Mouse (Mus musculus) heart, adult 2 months (tissue): ENCODE measurements around the gene Lmln. TPM values are rescaled to one million over a fixed set of nuclear protein-coding genes. Genes with fewer than 3 reads are reported as not detected.
A peak's percentile ranks its signal among the peaks of the same experiment; 100 is the strongest.

Experiments
- DNase-seq, 2 experiments: peaks; one replicate each; pipeline ENCODE4 v3.0.0; 2021
- H3K27ac ChIP-seq: fragments of 200-600 bp; 2 replicates; pipeline ENCODE4 v1.8.1; 2022
- H3K27me3 ChIP-seq: fragments of 200-500 bp; 2 replicates; pipeline ENCODE4 v1.6.1; 2012; ENCODE audit warnings: mild to moderate bottlenecking, low read length, inconsistent platforms, mixed read lengths; ENCODE audit not compliant: control insufficient read depth, insufficient read depth
- H3K36me3 ChIP-seq: fragments of 200-500 bp; 2 replicates; pipeline ENCODE4 v1.6.1; 2012; ENCODE audit warnings: low read length, inconsistent platforms; ENCODE audit not compliant: control insufficient read depth, insufficient read depth
- H3K4me1 ChIP-seq: fragments of 200-500 bp; 2 replicates; pipeline ENCODE4 v1.6.1; 2011; ENCODE audit warnings: low read length; ENCODE audit not compliant: control insufficient read depth, insufficient read depth
- H3K4me3 ChIP-seq: fragments of 200-600 bp; 2 replicates; pipeline ENCODE4 v1.8.1; 2022
- H3K79me2 ChIP-seq: fragments of 200-500 bp; replicated peaks from 2 replicates; pipeline ENCODE4 v1.6.1; 2012; ENCODE audit warnings: mild to moderate bottlenecking, inconsistent platforms, low read length, moderate library complexity, mixed read lengths; ENCODE audit not compliant: control insufficient read depth, insufficient read depth
- H3K9ac ChIP-seq: fragments of 200-500 bp; 2 replicates; pipeline ENCODE4 v1.6.1; 2012; ENCODE audit warnings: low read depth, mild to moderate bottlenecking, control low read depth, inconsistent platforms, low read length, mixed read lengths
- CTCF ChIP-seq: fragments of 200-600 bp; IDR thresholded peaks from 2 replicates; pipeline ENCODE4 v1.8.1; 2022; ENCODE audit warnings: antibody characterized with exemption, mild to moderate bottlenecking, moderate library complexity
- EP300 ChIP-seq: fragments of 200-500 bp; IDR thresholded peaks from 2 replicates; pipeline ENCODE4 v1.6.1; 2011; ENCODE audit warnings: low read depth, low read length, control low read depth; ENCODE audit not compliant: insufficient read depth
- POLR2A ChIP-seq: fragments of 200-500 bp; IDR thresholded peaks from 2 replicates; pipeline ENCODE4 v1.6.1; 2011; ENCODE audit warnings: mild to moderate bottlenecking, low read depth, low read length, control low read depth; ENCODE audit not compliant: insufficient read depth
- WGBS: fragments of 180-500 bp; shearing (Covaris S2); methylation state at CpG from one replicate; pipeline ENCODE4 v1.1.7; 2018; 5-methylcytosine and 5-hydroxymethylcytosine counted together
- intact Hi-C: fragments of 180-260 bp; cut with DNase I; formaldehyde crosslinking; loops from one replicate; pipeline ENCODE4 v1.15.1; 2025
- long read RNA-seq: library from polyadenylated mRNA; stranded (forward); transcript quantifications from one replicate; pipeline ENCODE4 v2.0.0, GENCODE M21; 2021
- polyA plus RNA-seq: library from polyadenylated mRNA; depleted of rRNA; stranded (reverse); fragments of >200 nt; gene quantifications from 2 replicates; pipeline ENCODE4 v1.2.3, GENCODE M21; 2012; rRNA removed
- total RNA-seq, 2 experiments: library from RNA; stranded (reverse); gene quantifications; 2 replicates each; pipeline ENCODE4 v1.2.3; 2021

The Lmln gene
- total RNA-seq (1 to 10 TPM; 1.9 to 2.0 TPM), polyA plus RNA-seq (1.1 and 1.8 TPM in 2 replicates)
- long read RNA-seq, partial matches to known transcripts: 0 of 1 reads
- long read RNA-seq, other reads (novel, unspliced or antisense): 1 of 1 reads

DNA sequence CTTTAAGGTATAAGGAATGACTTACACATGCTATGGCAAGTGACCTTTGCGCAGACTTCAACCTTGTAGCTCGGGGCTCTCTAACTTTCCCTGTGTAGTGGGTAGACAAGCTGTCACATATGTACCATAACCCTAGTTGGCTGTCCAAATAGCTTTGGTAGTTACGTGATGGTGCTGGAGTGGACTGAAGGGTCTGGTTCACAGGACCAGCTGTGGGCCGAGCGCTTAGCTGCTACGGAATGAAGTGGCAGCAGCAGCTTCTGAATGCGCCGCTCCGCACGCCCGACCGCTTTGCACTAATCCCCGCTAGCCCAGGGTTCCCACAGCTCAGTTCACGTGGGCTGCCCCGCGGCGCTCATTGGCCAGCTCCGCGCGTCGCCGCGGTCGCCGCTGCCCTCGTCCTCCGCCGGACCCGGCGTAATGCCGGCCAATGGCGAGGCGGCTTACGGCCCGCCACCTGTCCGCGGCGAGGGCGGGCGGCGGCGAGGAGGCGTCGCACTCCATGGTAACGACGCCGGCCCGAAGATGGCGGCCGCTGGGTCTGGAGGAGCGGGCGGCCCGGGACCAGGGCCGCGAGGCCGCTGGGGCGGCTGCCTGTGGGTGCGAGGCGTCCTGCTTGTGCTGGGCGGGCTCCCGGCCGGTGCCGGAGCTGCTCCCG is at the start of gene Lmln:
Gene Lmln, plus strand, starts transcription at position 498 of the 658 bp plus-strand sequence.
- WGBS: under 1% methylated on average over 64 of the region's 64 CpGs
- Histone ChIP-seq H3K4me1 (peaks cover 2% of the 10 kb centered on the region), H3K27ac (peak within 1 kb of the TSS; percentile 71), H3K9ac (peak within 1 kb of the TSS; percentile 81), H3K27me3 (no peaks in the 10 kb centered on the region), H3K4me3 (peak within 1 kb of the TSS; percentile 81), H3K79me2 (no peaks in the 10 kb centered on the region), H3K36me3 (peaks cover 13% of the 10 kb centered on the region)
- peak; percentile 91 to 96 for DNase-seq
- intact Hi-C loops: no loop called here
- TF ChIP-seq POLR2A: peak; percentile 86
- TF ChIP-seq CTCF: no peak

DNA sequence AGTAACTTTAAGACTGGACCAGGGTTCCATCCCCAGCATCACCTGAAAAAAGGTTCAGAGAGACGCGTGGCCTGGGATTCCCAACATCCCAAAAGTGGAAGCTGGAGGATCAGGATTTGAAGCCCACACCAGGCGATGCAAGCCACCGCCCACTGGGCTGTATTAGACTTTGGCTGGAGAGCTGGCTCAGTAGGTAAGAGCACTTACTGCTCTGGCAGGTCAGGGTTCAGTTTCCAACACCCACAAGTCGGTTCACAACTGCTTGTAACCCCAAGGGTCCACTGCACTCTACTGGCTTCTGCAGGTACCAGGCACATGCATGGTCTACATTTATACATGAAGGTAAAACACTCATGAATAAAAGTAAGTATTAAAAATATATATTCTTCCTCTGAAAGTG is 48.5 kb upstream of the Lmln start:
- no peaks in the 10 kb centered on the region for H3K79me2 ChIP-seq
- intact Hi-C loops: no loop called here
- no peak overlapping the region for H3K4me3 ChIP-seq
- H3K9ac ChIP-seq: no peak overlapping the region
- TF ChIP-seq EP300: no peak
- no peak for TF ChIP-seq POLR2A
- no peak for TF ChIP-seq CTCF
- no peak overlapping the region for H3K27ac ChIP-seq
- no peaks in the 10 kb centered on the region for H3K27me3 ChIP-seq
- no peaks in the 10 kb centered on the region for H3K36me3 ChIP-seq
- no peaks in the 10 kb centered on the region for H3K4me1 ChIP-seq
- 89% methylated on average over 5 of the region's 5 CpGs for WGBS
- no peak for DNase-seq

GRCm38 (mm10) chr16:33014921-33015320 is 47.4 kb upstream of the Lmln start:
- TF ChIP-seq POLR2A (no peak), CTCF (no peak), EP300 (no peak)
- no peaks in the 10 kb centered on the region for H3K27me3 ChIP-seq
- H3K79me2 ChIP-seq: no peaks in the 10 kb centered on the region
- H3K36me3 ChIP-seq: no peaks in the 10 kb centered on the region
- no peak overlapping the region for H3K4me3 ChIP-seq
- no peak overlapping the region for H3K9ac ChIP-seq
- no peaks in the 10 kb centered on the region for H3K4me1 ChIP-seq
- H3K27ac ChIP-seq: no peak overlapping the region
- no peak for DNase-seq
- WGBS: 70% methylated on average over 1 of the region's 1 CpGs
- intact Hi-C loops: no loop called here

DNA sequence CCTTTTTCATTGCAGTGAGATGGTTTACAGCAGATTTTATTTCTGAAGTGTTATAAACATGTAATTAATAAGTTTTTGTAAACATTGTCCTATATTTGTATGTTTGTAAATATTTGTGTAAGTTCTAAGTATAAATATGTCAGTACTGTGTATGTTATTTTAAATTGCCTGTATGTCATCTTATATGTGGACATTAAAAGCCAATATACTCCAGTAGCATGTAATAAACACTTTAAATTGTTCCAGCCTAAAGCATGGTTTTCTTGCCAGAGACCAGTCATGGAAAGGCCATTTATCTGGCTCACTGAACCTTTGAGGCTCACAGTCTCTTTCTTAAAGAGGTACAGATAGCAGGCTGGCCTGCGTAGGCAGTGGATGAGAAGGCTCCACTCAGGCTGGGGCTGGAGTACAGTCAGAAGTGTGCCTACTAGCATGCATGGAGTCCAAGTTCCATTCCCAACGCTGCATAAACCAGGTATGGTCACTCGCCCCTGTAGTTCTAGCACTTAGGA is 46.9 kb upstream of the Lmln start:
- H3K27me3 ChIP-seq: no peaks in the 10 kb centered on the region
- TF ChIP-seq EP300 (no peak), CTCF (no peak), POLR2A (no peak)
- no peaks in the 10 kb centered on the region for H3K36me3 ChIP-seq
- intact Hi-C loops: no loop called here
- no peak overlapping the region for H3K4me3 ChIP-seq
- H3K9ac ChIP-seq: no peak overlapping the region
- WGBS: 91% methylated on average over 3 of the region's 3 CpGs
- DNase-seq: no peak
- no peaks in the 10 kb centered on the region for H3K4me1 ChIP-seq
- no peaks in the 10 kb centered on the region for H3K79me2 ChIP-seq
- H3K27ac ChIP-seq: no peak overlapping the region

GRCm38 (mm10) chr16:33015986-33016385 is 46.3 kb upstream of the Lmln start:
- intact Hi-C loops: no loop called here
- Histone ChIP-seq H3K27ac (no peak overlapping the region), H3K4me1 (no peaks in the 10 kb centered on the region), H3K36me3 (no peaks in the 10 kb centered on the region), H3K4me3 (no peak overlapping the region), H3K9ac (no peak overlapping the region), H3K27me3 (no peaks in the 10 kb centered on the region), H3K79me2 (no peaks in the 10 kb centered on the region)
- TF ChIP-seq CTCF (no peak), EP300 (no peak), POLR2A (no peak)
- no peak for DNase-seq
- WGBS: 72% methylated on average over 2 of the region's 2 CpGs

DNA sequence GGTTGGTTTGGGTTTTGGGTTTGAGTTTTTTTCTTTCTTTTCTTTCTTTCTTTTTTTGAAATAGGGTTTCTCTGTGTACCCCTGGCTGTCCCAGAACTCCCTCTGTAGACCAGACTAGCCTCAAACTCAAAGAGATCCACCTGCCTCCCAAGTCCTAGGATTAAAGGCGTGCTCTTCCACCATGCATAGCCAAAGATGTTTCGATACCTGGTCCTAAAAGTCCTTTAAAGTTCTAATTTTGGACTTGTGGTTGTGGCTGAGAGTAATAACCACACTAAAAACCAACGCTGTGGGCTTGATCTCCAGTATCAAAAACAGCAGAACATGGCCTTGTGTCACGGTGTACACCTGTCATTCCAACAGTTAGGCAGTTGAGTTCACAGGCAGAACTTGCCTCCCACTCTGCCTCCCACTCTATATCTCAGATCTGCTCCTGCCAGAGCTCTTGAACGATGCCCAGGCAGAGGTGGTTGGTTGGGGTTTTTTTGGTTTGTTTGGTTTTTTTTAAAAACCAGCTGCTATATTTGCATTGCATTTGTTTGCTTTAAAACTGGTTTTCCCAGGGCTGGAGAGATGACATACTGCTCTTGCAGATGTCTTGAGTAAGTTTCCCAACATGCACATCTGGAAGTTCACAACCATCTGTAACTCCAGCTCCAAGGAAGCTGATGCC is 44.5 kb upstream of the Lmln start:
- H3K9ac ChIP-seq: no peak overlapping the region
- no peaks in the 10 kb centered on the region for H3K4me1 ChIP-seq
- intact Hi-C loops: no loop called here
- DNase-seq: no peak
- H3K27me3 ChIP-seq: no peaks in the 10 kb centered on the region
- H3K4me3 ChIP-seq: no peak overlapping the region
- no peak overlapping the region for H3K27ac ChIP-seq
- no peak for TF ChIP-seq POLR2A
- TF ChIP-seq EP300: no peak
- no peaks in the 10 kb centered on the region for H3K36me3 ChIP-seq
- 90% methylated on average over 5 of the region's 5 CpGs for WGBS
- no peaks in the 10 kb centered on the region for H3K79me2 ChIP-seq
